Mouse (Mus musculus) c-Kit-positive CD71-positive TER-119-positive erythroid progenitor cells, embryonic 14.5 days (primary cell): Measurements from ENCODE around the gene Col24a1.

ENCODE experiments used
- DNase-seq: peaks from one replicate; pipeline ENCODE4 v3.0.0-alpha.2; 2013; ENCODE audit warnings: low spot score

Col24a1 gene

GRCm38 (mm10) chr3:145462351-145462750, 170.1 kb downstream of the Col24a1 start:
- no peak for DNase-seq

GRCm38 (mm10) chr3:145463731-145464130, 171.5 kb downstream of the Col24a1 start:
- DNase-seq, result no peak

GRCm38 (mm10) chr3:145471094-145471493, 178.8 kb downstream of the Col24a1 start:
- DNase-seq, result no peak

- no peak for DNase-seq
These were observed 181.9 kb downstream of the Col24a1 start for GRCm38 (mm10) chr3:145474163-145474562.

GRCm38 (mm10) chr3:145476634-145477033, 184.4 kb downstream of the Col24a1 start:
- DNase-seq, result no peak

- no peak for DNase-seq
These were observed 184.8 kb downstream of the Col24a1 start for GRCm38 (mm10) chr3:145477074-145477473.

GRCm38 (mm10) chr3:145478446-145478845, 186.2 kb downstream of the Col24a1 start:
- DNase-seq, result no peak

- no peak for DNase-seq
These were observed 198.0 kb downstream of the Col24a1 start for GRCm38 (mm10) chr3:145490279-145490678.

- DNase-seq, result no peak
These were observed 199.1 kb downstream of the Col24a1 start for GRCm38 (mm10) chr3:145491326-145491725.

GRCm38 (mm10) chr3:145498127-145498526, 205.9 kb downstream of the Col24a1 start:
- DNase-seq, result no peak

GRCm38 (mm10) chr3:145498893-145499292, 206.6 kb downstream of the Col24a1 start:
- no peak for DNase-seq

- DNase-seq, result no peak
These were observed 212.6 kb downstream of the Col24a1 start for GRCm38 (mm10) chr3:145504830-145505229.

GRCm38 (mm10) chr3:145508550-145508949, 216.3 kb downstream of the Col24a1 start:
- DNase-seq, result no peak

GRCm38 (mm10) chr3:145514197-145514596, 221.9 kb downstream of the Col24a1 start:
- no peak for DNase-seq

GRCm38 (mm10) chr3:145521528-145522080, 229.3 kb downstream of the Col24a1 start:
- DNase-seq, result no peak

GRCm38 (mm10) chr3:145522311-145522710, 230.0 kb downstream of the Col24a1 start:
- DNase-seq, result no peak

- DNase-seq, result no peak
These were observed 233.0 kb downstream of the Col24a1 start for GRCm38 (mm10) chr3:145525266-145525665.

GRCm38 (mm10) chr3:145537870-145538269, 245.6 kb downstream of the Col24a1 start:
- DNase-seq, result no peak

- no peak for DNase-seq
These were observed 256.5 kb downstream of the Col24a1 start for GRCm38 (mm10) chr3:145548441-145549415.

GRCm38 (mm10) chr3:145550216-145550615, 257.9 kb downstream of the Col24a1 start:
- no peak for DNase-seq

GRCm38 (mm10) chr3:145554388-145554787, 262.1 kb downstream of the Col24a1 start:
- DNase-seq, result no peak

- no peak for DNase-seq
These were observed 263.9 kb downstream of the Col24a1 start for GRCm38 (mm10) chr3:145556206-145556605.

- DNase-seq, result no peak
These were observed 267.4 kb downstream of the Col24a1 start for GRCm38 (mm10) chr3:145559675-145560074.
